Mouse (Mus musculus) myocyte (in vitro differentiated cells): ENCODE measurements around the gene Hp.

Source experiments
- POLR2A ChIP-seq: IDR thresholded peaks from one replicate; pipeline ENCODE4 v1.6.1; 2011; ENCODE audit warnings: low read depth, mild to moderate bottlenecking, control low read depth, moderate library complexity; ENCODE audit not compliant: insufficient read length
- POLR2AphosphoS2 ChIP-seq: IDR thresholded peaks from one replicate; pipeline ENCODE4 v1.6.1; 2011; ENCODE audit warnings: low read depth, control low read depth; ENCODE audit not compliant: insufficient read length

GRCm38 (mm10) chr8:109595854-109596253, 16.9 kb upstream of the Hp start:
- TF ChIP-seq POLR2A: no peak
- TF ChIP-seq POLR2AphosphoS2: no peak
